Mouse (Mus musculus) limb, embryonic 10.5 days (tissue): Measurements from ENCODE around the gene Kcnma1. TPM values are rescaled to one million over a fixed set of nuclear protein-coding genes. Genes with fewer than 3 reads are reported as not detected.

Experiments used
- DNase-seq: peaks from one replicate; pipeline ENCODE4 v3.0.0-alpha.2; 2017; ENCODE audit warnings: low spot score
- H3K27ac ChIP-seq: fragments of 300-500 bp; sonication (generic); 2 replicates; pipeline ENCODE4 v1.5.1; 2016; ENCODE audit warnings: mild to moderate bottlenecking
- H3K27me3 ChIP-seq: fragments of 300-500 bp; sonication (generic); 2 replicates; pipeline ENCODE4 v1.6.1; 2016; ENCODE audit warnings: low read depth, mild to moderate bottlenecking; ENCODE audit not compliant: poor library complexity, severe bottlenecking
- H3K36me3 ChIP-seq: fragments of 300-500 bp; sonication (generic); 2 replicates; pipeline ENCODE4 v1.6.1; 2016; ENCODE audit warnings: mild to moderate bottlenecking, moderate library complexity
- H3K4me1 ChIP-seq: fragments of 300-500 bp; sonication (generic); 2 replicates; pipeline ENCODE4 v1.6.1; 2016
- H3K4me3 ChIP-seq: fragments of 300-500 bp; sonication (generic); 2 replicates; pipeline ENCODE4 v1.5.1; 2016; ENCODE audit warnings: mild to moderate bottlenecking, moderate library complexity
- H3K9me3 ChIP-seq: fragments of 300-500 bp; sonication (generic); replicated peaks from 2 replicates; pipeline ENCODE4 v1.6.1; 2016; ENCODE audit warnings: mild to moderate bottlenecking
- WGBS: fragments of 180-500 bp; shearing (Covaris S2); methylation state at CpG from one replicate; pipeline ENCODE4 v1.1.7; 2016; 5-methylcytosine and 5-hydroxymethylcytosine counted together
- polyA plus RNA-seq: library from polyadenylated mRNA; unstranded; fragments of >200 nt; fragmentation: Nextera tagmentation; extraction: Ambion mirVana; gene quantifications from 2 replicates; pipeline ENCODE4 v1.2.1, GENCODE M21; 2016

Gene Kcnma1
- polyA plus RNA-seq, 1 experiment from 2014 or later: 0.86 TPM

DNA sequence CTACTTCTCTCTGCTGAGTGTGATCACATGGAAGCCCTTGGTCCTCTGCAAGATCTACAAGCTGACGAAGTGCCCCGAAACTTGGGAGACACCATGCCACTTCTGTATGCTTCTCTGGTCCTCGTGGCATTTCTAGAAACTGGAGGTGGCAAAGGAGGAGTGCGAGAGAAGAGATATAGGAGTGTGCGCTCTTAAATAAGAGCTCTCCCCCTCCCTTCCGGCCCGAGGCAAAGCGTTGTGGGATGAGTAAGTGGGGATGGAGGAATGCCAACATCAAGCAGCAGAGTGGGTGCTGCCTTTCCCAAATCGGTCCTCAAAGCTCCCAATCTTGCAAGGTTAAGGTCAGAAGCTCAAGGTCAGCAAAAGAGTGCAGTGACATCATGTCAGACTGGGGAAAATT lies 426.8 kb downstream of the Kcnma1 start:
- no peaks in the 10 kb centered on the region for H3K4me1 ChIP-seq
- DNase-seq: no peak
- no peak overlapping the region for H3K27ac ChIP-seq
- no peaks in the 10 kb centered on the region for H3K9me3 ChIP-seq
- H3K36me3 ChIP-seq: no peaks in the 10 kb centered on the region
- no peaks in the 10 kb centered on the region for H3K27me3 ChIP-seq
- WGBS: 85% methylated on average over 9 of the region's 9 CpGs
- H3K4me3 ChIP-seq: no peak overlapping the region

DNA sequence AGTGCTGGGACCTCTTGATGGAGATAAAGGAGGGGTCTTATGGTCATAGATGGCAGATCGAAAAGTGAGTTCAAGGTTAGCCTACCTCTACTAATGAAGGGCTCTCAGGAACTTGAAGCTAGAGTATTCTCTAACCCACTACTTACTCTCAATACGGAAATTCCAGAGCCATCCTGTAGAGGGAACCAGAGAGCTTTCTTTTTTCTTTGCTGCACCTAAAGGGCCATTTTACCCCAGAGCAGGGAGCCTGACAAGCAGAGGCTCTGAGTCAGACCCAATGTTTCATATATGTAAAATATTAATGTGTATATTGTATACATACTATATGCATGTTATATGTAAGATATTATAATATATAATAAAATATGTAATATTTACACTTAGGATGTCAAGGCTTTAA lies 431.1 kb downstream of the Kcnma1 start:
- Histone ChIP-seq H3K4me1 (no peaks in the 10 kb centered on the region), H3K27ac (no peak overlapping the region), H3K9me3 (no peaks in the 10 kb centered on the region), H3K4me3 (no peak overlapping the region), H3K27me3 (no peaks in the 10 kb centered on the region), H3K36me3 (no peaks in the 10 kb centered on the region)
- no peak for DNase-seq
- 32% methylated on average over 2 of the region's 2 CpGs for WGBS

DNA sequence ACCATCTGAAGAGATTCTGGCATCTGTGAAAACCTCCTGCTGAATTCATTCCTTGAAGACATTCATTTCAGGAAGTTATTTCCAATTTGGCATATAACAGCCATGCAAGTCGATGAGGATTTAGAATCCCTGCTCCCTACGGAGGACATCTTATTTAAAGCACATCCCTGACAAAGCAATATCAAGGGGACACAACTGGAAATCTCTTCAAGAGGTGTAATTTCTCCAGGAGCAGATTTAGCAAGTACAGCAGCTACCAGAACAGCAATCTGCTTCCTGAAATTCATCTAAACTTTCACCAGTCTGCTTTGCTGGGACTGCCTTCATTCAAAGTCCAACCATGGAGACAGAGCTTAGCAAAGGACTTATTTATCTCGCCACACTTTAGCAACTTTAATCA lies 433.0 kb downstream of the Kcnma1 start:
- Histone ChIP-seq H3K27ac (no peak overlapping the region), H3K36me3 (no peaks in the 10 kb centered on the region), H3K4me1 (no peaks in the 10 kb centered on the region), H3K9me3 (no peaks in the 10 kb centered on the region), H3K27me3 (no peaks in the 10 kb centered on the region), H3K4me3 (no peak overlapping the region)
- no peak for DNase-seq
- 88% methylated on average over 3 of the region's 3 CpGs for WGBS

- Histone ChIP-seq H3K9me3 (no peaks in the 10 kb centered on the region), H3K27me3 (0 out of 2 replicates have a peak, but pooled peaks cover 8% of the 10 kb centered on the region), H3K36me3 (no peaks in the 10 kb centered on the region), H3K27ac (no peak overlapping the region), H3K4me3 (no peak overlapping the region), H3K4me1 (no peaks in the 10 kb centered on the region)
- 8% methylated on average over 2 of the region's 2 CpGs for WGBS
- peak; percentile 38 for DNase-seq
Observed at GRCm38 (mm10) chr14:23575951-23576350, 438.3 kb downstream of the Kcnma1 start.

- DNase-seq: no peak
- H3K9me3 ChIP-seq: no peaks in the 10 kb centered on the region
- H3K4me1 ChIP-seq: no peaks in the 10 kb centered on the region
- H3K4me3 ChIP-seq: no peak overlapping the region
- no peaks in the 10 kb centered on the region for H3K36me3 ChIP-seq
- H3K27me3 ChIP-seq: 0 out of 2 replicates have a peak, but pooled peaks cover 8% of the 10 kb centered on the region
- no peak overlapping the region for H3K27ac ChIP-seq
- WGBS: 67% methylated on average over 4 of the region's 4 CpGs
Observed at GRCm38 (mm10) chr14:23574136-23574535, 440.2 kb downstream of the Kcnma1 start.

DNA sequence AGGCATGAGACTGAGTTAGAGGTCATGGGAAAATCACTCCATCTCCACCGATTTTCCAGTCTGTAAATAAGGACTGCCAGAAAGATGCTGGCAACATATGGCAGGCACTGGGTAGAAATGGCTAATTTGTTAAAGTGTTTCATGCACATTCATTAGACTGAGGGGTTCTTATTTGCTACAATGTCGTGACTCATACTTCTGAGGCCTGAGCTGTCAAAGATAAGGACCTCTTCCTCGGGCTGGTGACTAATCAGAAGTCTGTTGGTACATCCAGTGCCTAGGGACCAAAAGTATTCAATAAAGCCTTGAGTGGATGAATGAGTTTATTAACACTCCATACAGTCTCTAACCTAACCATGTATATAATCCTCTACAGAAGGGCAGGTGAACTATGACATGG lies 440.9 kb downstream of the Kcnma1 start:
- no peak for DNase-seq
- H3K36me3 ChIP-seq: no peaks in the 10 kb centered on the region
- no peaks in the 10 kb centered on the region for H3K4me1 ChIP-seq
- H3K4me3 ChIP-seq: no peak overlapping the region
- no peak overlapping the region for H3K27ac ChIP-seq
- H3K27me3 ChIP-seq: 0 out of 2 replicates have a peak, but pooled peaks cover 8% of the 10 kb centered on the region
- no peaks in the 10 kb centered on the region for H3K9me3 ChIP-seq
- 76% methylated on average over 3 of the region's 3 CpGs for WGBS

GRCm38 (mm10) chr14:23572778-23573177 lies 441.5 kb downstream of the Kcnma1 start:
- no peaks in the 10 kb centered on the region for H3K4me1 ChIP-seq
- 82% methylated on average over 1 of the region's 1 CpGs for WGBS
- DNase-seq: no peak

DNA sequence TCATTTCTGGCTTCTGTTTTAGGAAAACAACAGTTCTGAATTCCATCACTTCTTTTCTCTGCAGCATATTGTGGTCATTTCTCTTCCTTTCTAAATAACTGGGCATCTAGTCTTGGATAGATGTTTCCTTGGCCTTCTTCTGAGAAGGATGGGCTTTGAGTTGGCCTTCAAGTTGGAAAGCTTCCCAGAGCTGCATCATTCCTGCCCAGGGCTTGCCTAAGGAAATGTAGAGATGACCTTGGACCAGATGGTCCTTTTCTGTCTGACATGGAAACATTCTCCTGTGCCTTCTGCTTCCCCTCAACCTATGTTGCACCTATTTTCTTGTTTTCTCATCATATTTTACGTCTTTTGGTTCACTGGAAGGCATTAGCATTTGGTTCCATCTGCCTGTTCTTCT lies 444.0 kb downstream of the Kcnma1 start:
- Histone ChIP-seq H3K4me1 (peaks cover 4% of the 10 kb centered on the region; the same call in 1 of the 2 replicates), H3K4me3 (no peak overlapping the region), H3K27me3 (0 out of 2 replicates have a peak, but pooled peaks cover 8% of the 10 kb centered on the region), H3K9me3 (no peaks in the 10 kb centered on the region), H3K27ac (no peak overlapping the region), H3K36me3 (no peaks in the 10 kb centered on the region)
- 70% methylated on average over 1 of the region's 1 CpGs for WGBS
- no peak for DNase-seq

More at GRCm38 (mm10) chr14:23572778-23573177, 441.5 kb downstream of the Kcnma1 start:
- 0 out of 2 replicates have a peak, but pooled peaks cover 8% of the 10 kb centered on the region for H3K27me3 ChIP-seq
- H3K9me3 ChIP-seq: no peaks in the 10 kb centered on the region
- H3K36me3 ChIP-seq: no peaks in the 10 kb centered on the region
- H3K27ac ChIP-seq: no peak overlapping the region
- H3K4me3 ChIP-seq: no peak overlapping the region

DNA sequence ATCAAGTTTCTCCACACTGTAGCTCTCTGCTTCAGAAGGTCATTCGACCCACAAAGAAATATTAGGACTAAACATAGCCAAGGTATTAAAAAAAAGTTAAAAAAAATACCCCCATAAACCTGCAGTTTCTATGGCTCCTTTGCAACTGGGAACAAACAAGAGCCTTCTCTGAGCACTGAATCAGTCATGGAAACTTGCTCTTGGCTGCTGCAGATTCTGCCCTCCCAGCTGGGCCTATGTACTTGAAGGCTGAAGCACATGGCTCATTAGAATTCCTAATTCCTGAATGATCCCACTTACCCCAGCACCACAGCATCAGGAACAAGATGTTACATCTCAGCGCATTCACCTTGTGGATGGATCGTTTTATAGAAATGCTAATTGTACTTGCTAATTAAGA lies 448.4 kb downstream of the Kcnma1 start:
- Histone ChIP-seq H3K9me3 (no peaks in the 10 kb centered on the region), H3K4me1 (peaks cover 11% of the 10 kb centered on the region; the same call in 1 of the 2 replicates), H3K27ac (no peak overlapping the region), H3K4me3 (no peak overlapping the region), H3K36me3 (no peaks in the 10 kb centered on the region), H3K27me3 (no peaks in the 10 kb centered on the region)
- WGBS: 91% methylated on average over 3 of the region's 3 CpGs
- no peak for DNase-seq

DNA sequence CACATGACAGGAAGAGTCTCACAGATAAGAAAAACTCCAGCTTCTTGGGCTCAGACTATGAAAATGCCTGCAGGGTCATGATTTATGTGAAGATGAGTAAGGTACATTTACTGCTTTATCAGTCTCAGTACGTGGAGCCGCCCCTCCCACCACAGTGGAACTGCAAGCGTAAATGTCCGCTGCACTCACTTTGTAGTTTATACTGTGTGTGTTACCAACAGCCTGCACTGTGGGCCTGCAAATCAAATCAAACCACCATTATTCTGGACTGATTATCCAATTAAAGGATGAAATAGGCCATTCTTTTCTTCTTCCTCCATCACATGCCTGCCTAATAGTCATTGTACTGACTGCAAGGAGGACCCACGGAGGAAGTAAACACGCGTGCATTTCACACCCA lies 449.8 kb downstream of the Kcnma1 start:
- no peaks in the 10 kb centered on the region for H3K27me3 ChIP-seq
- 78% methylated on average over 7 of the region's 7 CpGs for WGBS
- H3K36me3 ChIP-seq: no peaks in the 10 kb centered on the region
- no peak overlapping the region for H3K4me3 ChIP-seq
- no peaks in the 10 kb centered on the region for H3K9me3 ChIP-seq
- no peak for DNase-seq
- peaks cover 11% of the 10 kb centered on the region; the same call in 1 of the 2 replicates for H3K4me1 ChIP-seq
- H3K27ac ChIP-seq: no peak overlapping the region

- H3K27me3 ChIP-seq: no peaks in the 10 kb centered on the region
- DNase-seq: no peak
- H3K36me3 ChIP-seq: no peaks in the 10 kb centered on the region
- 65% methylated on average over 2 of the region's 2 CpGs for WGBS
- no peak overlapping the region for H3K27ac ChIP-seq
- H3K4me1 ChIP-seq: peaks cover 11% of the 10 kb centered on the region; the same call in 1 of the 2 replicates
- H3K4me3 ChIP-seq: no peak overlapping the region
- no peaks in the 10 kb centered on the region for H3K9me3 ChIP-seq
Observed at GRCm38 (mm10) chr14:23563180-23563579, 451.1 kb downstream of the Kcnma1 start.

DNA sequence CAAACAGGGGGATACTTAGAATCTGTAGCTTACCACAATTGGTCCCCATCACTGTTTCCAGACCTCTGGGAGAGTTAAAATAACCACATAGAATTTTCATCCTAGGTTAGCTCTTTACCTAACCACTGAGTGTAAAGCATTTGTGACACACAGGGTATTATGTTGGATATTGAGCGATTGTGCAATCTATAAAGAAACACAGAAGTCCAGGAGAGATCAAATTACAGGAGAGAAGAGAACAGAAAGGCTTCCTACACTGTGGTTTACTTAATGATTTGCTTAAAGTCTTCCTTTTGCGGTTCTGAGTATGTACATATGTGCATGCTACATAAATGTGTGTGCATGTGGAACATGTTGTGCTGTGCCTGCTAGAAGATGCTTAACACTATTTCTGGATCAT lies 458.6 kb downstream of the Kcnma1 start:
- H3K36me3 ChIP-seq: no peaks in the 10 kb centered on the region
- no peak overlapping the region for H3K4me3 ChIP-seq
- no peaks in the 10 kb centered on the region for H3K27me3 ChIP-seq
- WGBS: 89% methylated on average over 2 of the region's 2 CpGs
- no peak for DNase-seq
- H3K9me3 ChIP-seq: no peaks in the 10 kb centered on the region
- no peak overlapping the region for H3K27ac ChIP-seq
- H3K4me1 ChIP-seq: peaks cover 17% of the 10 kb centered on the region

- no peaks in the 10 kb centered on the region for H3K27me3 ChIP-seq
- no peak overlapping the region for H3K4me3 ChIP-seq
- H3K36me3 ChIP-seq: no peaks in the 10 kb centered on the region
- no peaks in the 10 kb centered on the region for H3K9me3 ChIP-seq
- H3K4me1 ChIP-seq: peaks cover 17% of the 10 kb centered on the region
- no peak for DNase-seq
- 36% methylated on average over 5 of the region's 5 CpGs for WGBS
- H3K27ac ChIP-seq: no peak overlapping the region
Observed at GRCm38 (mm10) chr14:23552252-23552974, 461.9 kb downstream of the Kcnma1 start.
